Mouse (Mus musculus): Measurements from ENCODE around the gene Etl4. TPM values are rescaled to one million over a fixed set of nuclear protein-coding genes. Genes with fewer than 3 reads are reported as not detected.
"Not testable (repeated sequence)": the region's sequence is repeated elsewhere in the genome, so short reads cannot be mapped to it uniquely, and the experiment has no call there.

Gene Etl4
- total and polyA plus RNA-seq, 3 experiments: 29.8 to 40.3 (median 36.0) TPM

DNA sequence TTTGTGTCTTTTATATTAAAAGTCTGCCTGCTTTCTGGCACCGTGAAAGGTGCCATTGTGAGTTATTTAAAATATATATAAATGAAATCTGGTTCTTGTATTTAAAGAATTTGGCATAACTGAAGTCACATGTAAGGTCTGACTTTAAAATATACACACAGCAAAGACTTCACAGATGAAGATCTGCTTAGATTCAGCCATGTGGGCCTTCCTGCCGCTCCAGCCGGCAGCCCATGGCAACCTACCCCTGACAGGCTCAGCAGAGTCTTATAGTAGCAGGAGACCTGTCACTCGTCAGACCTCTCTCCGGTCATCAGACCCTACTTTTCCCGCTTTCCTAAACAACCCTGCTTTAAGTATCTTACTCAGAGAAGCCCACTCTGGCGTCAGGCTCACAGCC, 769.2 kb downstream of the Etl4 start:
- Histone ChIP-seq H3K27ac (no peak overlapping the region), H3K79me2 (replicated peaks; ENCODE audit: control insufficient read depth, insufficient read depth, low read length) (no peaks in the 10 kb centered on the region), H3K27me3 (ENCODE audit: control insufficient read depth, insufficient read depth, low read length) (no peaks in the 10 kb centered on the region), H3K4me3 (no peak overlapping the region), H3K9ac (ENCODE audit: low read depth, low read length) (no peak overlapping the region), H3K4me1 (ENCODE audit: control insufficient read depth, insufficient read depth, low read length) (no peaks in the 10 kb centered on the region), H3K36me3 (ENCODE audit: control insufficient read depth, insufficient read depth, low read length) (no peaks in the 10 kb centered on the region)
- DNase-seq: no peak
- TF ChIP-seq POLR2A (IDR thresholded peaks at IDR 0.05; ENCODE audit: insufficient read depth, low read depth, low read length) (no peak), CTCF (IDR thresholded peaks at IDR 0.05) (no peak), EP300 (IDR thresholded peaks at IDR 0.05; ENCODE audit: insufficient read depth, low read depth, low read length) (no peak)
- intact Hi-C loops (cut with DNase I): no loop called here
- WGBS: 91% methylated on average over 7 of the region's 7 CpGs

DNA sequence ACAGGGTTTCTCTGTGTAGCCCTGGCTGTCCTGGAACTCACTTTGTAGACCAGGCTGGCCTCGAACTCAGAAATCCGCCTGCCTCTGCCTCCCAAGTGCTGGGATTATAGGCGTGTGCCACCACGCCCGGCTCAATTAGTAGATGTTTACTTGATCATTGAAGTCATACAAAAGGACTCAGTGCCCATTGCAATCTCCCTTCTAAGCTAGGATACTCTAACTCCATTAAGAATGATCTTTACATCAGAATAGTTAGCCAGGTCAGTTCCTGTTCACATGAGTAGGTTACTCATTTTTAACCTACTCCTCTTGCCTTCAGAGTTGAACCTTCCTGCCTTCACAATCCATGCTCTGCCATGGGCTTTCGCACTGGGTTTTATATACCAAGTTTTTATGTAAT, 772.6 kb downstream of the Etl4 start:
- H3K36me3 ChIP-seq (ENCODE audit: control insufficient read depth, insufficient read depth, low read length); intact Hi-C loops (cut with DNase I); H3K79me2 ChIP-seq (replicated peaks; ENCODE audit: control insufficient read depth, insufficient read depth, low read length); H3K27ac ChIP-seq; H3K4me3 ChIP-seq; H3K4me1 ChIP-seq (ENCODE audit: control insufficient read depth, insufficient read depth, low read length); H3K9ac ChIP-seq (ENCODE audit: low read depth, low read length); DNase-seq; H3K27me3 ChIP-seq (ENCODE audit: control insufficient read depth, insufficient read depth, low read length): not testable (repeated sequence)
- 94% methylated on average over 6 of the region's 6 CpGs for WGBS

DNA sequence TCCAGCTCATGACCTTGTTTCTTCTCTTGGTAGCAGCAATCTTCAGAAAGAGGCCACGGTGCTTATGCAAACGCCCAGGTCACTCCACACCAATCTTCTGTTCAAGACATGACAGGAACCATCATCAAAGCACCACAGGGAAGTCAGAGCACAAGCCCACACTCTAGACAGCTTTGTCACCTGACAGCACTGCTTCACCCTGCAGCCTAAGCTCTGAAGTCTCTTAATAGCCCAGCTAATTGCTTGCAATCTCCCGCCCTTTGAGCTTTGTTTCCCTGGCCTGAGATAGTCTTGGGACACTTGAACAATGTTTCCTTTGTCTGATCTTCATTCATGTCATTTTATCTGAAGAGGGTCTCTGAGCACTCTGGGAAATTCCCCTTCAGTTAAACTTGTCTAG, 779.8 kb downstream of the Etl4 start:
- WGBS: 36% methylated on average over 3 of the region's 3 CpGs
- Histone ChIP-seq H3K27ac (no peak overlapping the region), H3K79me2 (replicated peaks; ENCODE audit: control insufficient read depth, insufficient read depth, low read length) (no peaks in the 10 kb centered on the region; the same call in 1 of the 2 replicates), H3K9ac (ENCODE audit: low read depth, low read length) (no peak overlapping the region), H3K27me3 (ENCODE audit: control insufficient read depth, insufficient read depth, low read length) (no peaks in the 10 kb centered on the region), H3K36me3 (ENCODE audit: control insufficient read depth, insufficient read depth, low read length) (no peaks in the 10 kb centered on the region), H3K4me3 (no peak overlapping the region), H3K4me1 (ENCODE audit: control insufficient read depth, insufficient read depth, low read length) (no peaks in the 10 kb centered on the region)
- TF ChIP-seq CTCF (IDR thresholded peaks at IDR 0.05): no peak
- TF ChIP-seq POLR2A (IDR thresholded peaks at IDR 0.05; ENCODE audit: insufficient read depth, low read depth, low read length): no peak
- TF ChIP-seq EP300 (IDR thresholded peaks at IDR 0.05; ENCODE audit: insufficient read depth, low read depth, low read length): no peak
- no peak for DNase-seq
- intact Hi-C loops (cut with DNase I): no loop called here

DNA sequence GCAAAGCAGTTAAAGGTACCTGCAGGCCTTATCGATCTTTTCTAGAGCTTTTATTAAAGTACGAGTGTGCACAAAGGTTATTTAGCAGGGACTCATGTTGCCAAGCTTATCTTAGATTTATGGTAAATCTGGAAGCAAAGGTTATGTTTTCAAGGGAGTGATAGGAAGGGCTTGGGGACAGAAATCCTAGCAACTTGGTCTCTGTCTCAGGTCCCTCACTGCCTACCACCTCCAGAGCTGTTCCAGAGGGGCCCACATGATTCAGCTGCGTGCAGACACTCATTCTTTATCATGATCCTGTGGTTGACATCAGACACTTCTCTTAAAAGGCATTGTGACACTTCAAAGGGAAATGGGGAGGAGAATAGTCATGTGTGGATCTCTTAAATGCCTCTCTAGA, 783.3 kb downstream of the Etl4 start:
- WGBS: 78% methylated on average over 3 of the region's 3 CpGs
- Histone ChIP-seq H3K79me2 (replicated peaks; ENCODE audit: control insufficient read depth, insufficient read depth, low read length) (no peaks in the 10 kb centered on the region; the same call in 1 of the 2 replicates), H3K36me3 (ENCODE audit: control insufficient read depth, insufficient read depth, low read length) (no peaks in the 10 kb centered on the region), H3K9ac (ENCODE audit: low read depth, low read length) (no peak overlapping the region), H3K27me3 (ENCODE audit: control insufficient read depth, insufficient read depth, low read length) (no peaks in the 10 kb centered on the region), H3K27ac (no peak overlapping the region), H3K4me1 (ENCODE audit: control insufficient read depth, insufficient read depth, low read length) (no peaks in the 10 kb centered on the region), H3K4me3 (no peak overlapping the region)
- no peak for DNase-seq
- TF ChIP-seq CTCF (IDR thresholded peaks at IDR 0.05) (no peak), EP300 (IDR thresholded peaks at IDR 0.05; ENCODE audit: insufficient read depth, low read depth, low read length) (no peak), POLR2A (IDR thresholded peaks at IDR 0.05; ENCODE audit: insufficient read depth, low read depth, low read length) (no peak)
- intact Hi-C loops (cut with DNase I): no loop called here

DNA sequence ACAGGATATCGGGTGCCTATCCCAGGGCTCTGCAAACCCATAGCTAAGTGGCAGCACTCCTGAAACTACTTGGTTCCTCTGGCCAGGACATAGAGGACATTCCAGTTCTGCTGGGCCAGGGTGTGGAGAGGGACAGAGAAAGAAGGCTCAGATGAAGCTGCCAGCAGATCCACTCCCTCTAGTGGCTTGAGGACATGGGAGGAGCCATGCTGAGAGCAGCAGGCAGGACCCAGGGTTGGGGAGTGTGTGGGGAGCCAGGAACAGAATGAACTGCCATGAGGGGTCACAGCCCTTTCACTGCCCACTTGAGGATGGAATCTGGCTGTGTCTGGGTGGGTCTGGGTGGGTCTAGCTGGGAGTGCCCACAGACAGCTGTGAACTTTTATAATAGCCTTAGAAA, 784.2 kb downstream of the Etl4 start:
- no peaks in the 10 kb centered on the region for H3K27me3 ChIP-seq (ENCODE audit: control insufficient read depth, insufficient read depth, low read length)
- no peak overlapping the region for H3K27ac ChIP-seq
- H3K4me1 ChIP-seq (ENCODE audit: control insufficient read depth, insufficient read depth, low read length): no peaks in the 10 kb centered on the region
- intact Hi-C loops (cut with DNase I): no loop called here
- H3K4me3 ChIP-seq: no peak overlapping the region
- H3K36me3 ChIP-seq (ENCODE audit: control insufficient read depth, insufficient read depth, low read length): no peaks in the 10 kb centered on the region
- TF ChIP-seq CTCF (IDR thresholded peaks at IDR 0.05) (peak; percentile 34), POLR2A (IDR thresholded peaks at IDR 0.05; ENCODE audit: insufficient read depth, low read depth, low read length) (no peak), EP300 (IDR thresholded peaks at IDR 0.05; ENCODE audit: insufficient read depth, low read depth, low read length) (no peak)
- peak in 1 of 2 experiments; percentile 4 for DNase-seq
- H3K9ac ChIP-seq (ENCODE audit: low read depth, low read length): no peak overlapping the region
- H3K79me2 ChIP-seq (replicated peaks; ENCODE audit: control insufficient read depth, insufficient read depth, low read length): no peaks in the 10 kb centered on the region; the same call in 1 of the 2 replicates
- 74% methylated on average over 1 of the region's 1 CpGs for WGBS

DNA sequence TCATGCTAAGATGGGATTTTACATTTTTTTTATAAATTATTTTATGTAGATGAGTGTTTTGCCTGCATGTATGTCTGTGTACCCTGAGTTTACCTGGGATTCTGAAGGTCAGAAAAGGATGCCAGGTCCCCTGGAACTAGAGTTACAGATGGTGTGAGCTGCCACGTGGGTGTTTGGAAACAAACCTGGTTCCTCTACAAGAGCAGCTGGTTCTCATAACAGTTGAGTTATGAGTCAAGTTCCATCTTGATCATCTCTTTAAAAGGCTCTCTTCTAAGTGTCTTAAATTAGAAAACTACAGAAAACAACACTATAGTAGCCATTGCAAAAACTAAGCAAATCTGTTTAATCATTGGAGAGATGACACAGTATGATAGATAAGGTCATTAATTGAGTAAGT, 788.1 kb downstream of the Etl4 start:
- no peak overlapping the region for H3K27ac ChIP-seq

More for the DNA sequence above, 788.1 kb downstream of the Etl4 start:
- Histone ChIP-seq H3K79me2 (replicated peaks; ENCODE audit: control insufficient read depth, insufficient read depth, low read length) (no peaks in the 10 kb centered on the region), H3K9ac (ENCODE audit: low read depth, low read length) (no peak overlapping the region), H3K27me3 (ENCODE audit: control insufficient read depth, insufficient read depth, low read length) (no peaks in the 10 kb centered on the region), H3K4me1 (ENCODE audit: control insufficient read depth, insufficient read depth, low read length) (no peaks in the 10 kb centered on the region), H3K4me3 (no peak overlapping the region), H3K36me3 (ENCODE audit: control insufficient read depth, insufficient read depth, low read length) (no peaks in the 10 kb centered on the region)
- intact Hi-C loops (cut with DNase I): no loop called here
- 70% methylated on average over 1 of the region's 1 CpGs for WGBS
- TF ChIP-seq CTCF (IDR thresholded peaks at IDR 0.05): no peak
- no peak for TF ChIP-seq EP300 (IDR thresholded peaks at IDR 0.05; ENCODE audit: insufficient read depth, low read depth, low read length)
- TF ChIP-seq POLR2A (IDR thresholded peaks at IDR 0.05; ENCODE audit: insufficient read depth, low read depth, low read length): no peak
- DNase-seq: no peak

All from heart, adult 2 months (tissue).